Mouse (Mus musculus): Measurements from ENCODE around the gene Mark4.

DNA sequence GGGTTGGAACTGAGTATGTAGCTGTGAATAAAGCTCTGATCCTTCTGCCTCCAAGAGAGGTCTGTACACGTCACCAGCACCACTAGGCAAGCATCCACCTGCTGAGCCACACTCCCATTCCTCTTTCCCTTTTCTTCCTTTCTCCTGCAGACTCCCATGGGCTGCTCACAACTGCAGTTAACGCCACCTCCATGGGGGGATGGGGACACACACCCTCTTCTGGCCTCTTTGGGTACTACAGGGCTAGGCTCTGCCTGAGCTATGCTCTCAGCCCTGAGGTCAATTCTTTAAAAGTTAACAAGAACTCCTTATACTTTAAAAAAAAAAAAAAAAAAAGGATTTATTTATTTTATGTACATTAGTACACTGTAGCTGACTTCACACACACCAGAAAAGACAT lies 26.1 kb downstream of the Mark4 start:
- TF ChIP-seq MAFK (IDR thresholded peaks at IDR 0.05; ENCODE audit: insufficient read depth, low read depth, low read length): no peak
- no peak for TF ChIP-seq HCFC1 (IDR thresholded peaks at IDR 0.05; ENCODE audit: borderline replicate concordance, insufficient read depth, low read length)
- no peak for TF ChIP-seq CHD2 (IDR thresholded peaks at IDR 0.05; ENCODE audit: low read depth, low read length)
